Mouse (Mus musculus) ES-CJ7 (cell line): ENCODE measurements around the gene Esrra.

Experiments
- DNase-seq: peaks from one replicate; pipeline ENCODE4 v3.0.0; 2011; ENCODE audit warnings: low read depth, low spot score

The Esrra gene

DNA sequence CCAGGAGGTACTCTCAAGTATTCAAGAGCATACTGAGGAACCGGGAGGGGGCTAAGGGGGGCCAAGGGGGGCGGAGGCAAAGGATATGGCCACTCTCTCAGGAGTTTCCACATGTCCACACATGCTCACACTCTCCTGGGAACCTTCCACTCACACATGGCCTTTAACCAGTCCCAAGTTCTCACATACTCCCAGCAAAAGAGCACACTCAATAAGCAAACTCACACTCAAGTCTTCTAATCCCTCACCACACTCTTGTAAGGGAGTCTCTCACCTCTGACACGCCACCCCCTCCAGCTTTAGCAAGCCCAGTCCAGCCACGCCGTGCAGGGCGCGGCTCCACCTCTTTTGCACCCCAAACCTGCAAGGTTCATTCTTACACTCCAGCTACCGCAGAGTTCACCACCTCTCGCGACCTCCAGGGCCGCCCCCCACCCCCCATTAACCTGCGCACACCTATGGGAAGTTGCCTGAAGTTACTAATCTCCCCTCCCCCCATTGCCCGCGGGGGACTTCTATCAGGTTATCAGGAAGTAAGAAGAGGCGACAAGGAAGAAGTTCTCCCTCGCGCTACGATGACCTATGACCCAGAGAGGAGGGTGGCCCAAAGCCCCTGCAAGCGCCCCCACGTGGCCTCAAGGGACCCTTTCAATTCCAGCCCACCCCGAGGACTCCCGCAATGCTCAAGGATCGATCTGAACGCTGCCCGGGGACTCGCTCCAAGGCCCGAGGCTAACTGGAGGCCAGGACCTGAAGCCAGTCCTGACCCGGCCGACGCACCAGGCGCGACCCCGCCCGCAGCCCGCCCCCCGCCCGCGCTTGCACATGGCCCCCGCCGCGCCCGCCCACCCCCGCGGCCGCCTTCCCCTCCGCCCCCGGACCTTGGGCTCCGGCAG lies 624 bp downstream of the Esrra start:
- DNase-seq, result peak; percentile 85

DNA sequence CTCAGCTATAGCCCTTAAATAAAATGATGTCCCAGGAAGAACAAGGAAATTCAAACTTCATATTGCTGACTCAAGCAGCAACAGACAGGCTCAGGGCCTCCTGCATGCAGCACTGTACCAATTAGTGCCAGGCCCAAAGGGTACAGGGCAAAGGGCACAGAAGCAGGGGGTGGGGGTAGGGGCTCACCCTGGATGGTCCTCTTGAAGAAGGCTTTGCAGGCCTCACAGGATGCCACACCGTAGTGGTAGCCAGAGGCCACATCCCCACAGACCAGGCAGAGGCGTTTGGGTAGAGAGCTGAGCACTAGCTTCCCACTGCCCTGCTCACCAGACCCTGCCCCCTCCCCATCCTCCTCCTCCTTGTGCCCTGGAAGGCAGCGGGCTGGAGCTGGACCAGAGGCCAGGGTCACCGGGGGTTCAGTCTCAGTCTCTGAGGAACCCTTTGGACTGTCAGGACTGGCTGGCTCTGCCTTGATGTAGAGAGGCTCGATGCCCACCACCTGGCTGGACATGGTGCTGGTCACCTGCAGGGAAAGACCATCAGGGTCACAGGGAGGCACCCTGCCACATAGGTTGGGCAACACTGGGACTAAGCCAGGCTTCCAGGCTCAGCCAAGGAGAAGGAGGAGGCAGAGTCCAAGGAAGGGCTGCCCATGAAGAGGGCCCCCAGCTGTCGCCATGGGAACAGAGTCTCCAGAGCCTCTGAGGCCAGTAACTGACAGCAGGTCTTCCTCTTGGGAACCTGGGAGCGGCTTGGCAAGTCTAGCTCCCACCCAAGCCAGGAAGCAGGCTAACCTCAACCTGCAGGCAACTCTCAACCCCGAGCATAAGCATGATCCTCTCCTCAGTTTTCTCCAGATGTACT lies 1.5 kb downstream of the Esrra start:
- no peak for DNase-seq

DNA sequence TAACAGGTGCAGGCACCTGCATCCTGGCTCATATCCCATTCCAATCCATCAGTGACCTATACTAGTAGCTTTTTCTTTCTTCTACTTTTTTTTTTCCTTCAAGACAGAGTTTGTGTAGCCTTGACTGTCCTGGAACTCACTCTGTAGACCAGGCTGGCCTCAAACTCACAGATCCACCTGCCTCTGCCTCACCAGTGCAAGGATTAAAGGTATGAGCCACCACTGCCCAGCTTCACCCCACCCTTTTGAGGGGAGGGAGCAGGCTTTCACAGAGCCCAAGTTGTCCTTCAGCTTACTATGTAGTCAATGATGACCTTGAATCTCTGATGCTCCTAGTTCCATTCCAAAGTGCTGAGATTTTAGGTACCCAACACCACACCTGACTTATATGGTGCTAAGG lies 2.2 kb downstream of the Esrra start:
- no peak for DNase-seq

DNA sequence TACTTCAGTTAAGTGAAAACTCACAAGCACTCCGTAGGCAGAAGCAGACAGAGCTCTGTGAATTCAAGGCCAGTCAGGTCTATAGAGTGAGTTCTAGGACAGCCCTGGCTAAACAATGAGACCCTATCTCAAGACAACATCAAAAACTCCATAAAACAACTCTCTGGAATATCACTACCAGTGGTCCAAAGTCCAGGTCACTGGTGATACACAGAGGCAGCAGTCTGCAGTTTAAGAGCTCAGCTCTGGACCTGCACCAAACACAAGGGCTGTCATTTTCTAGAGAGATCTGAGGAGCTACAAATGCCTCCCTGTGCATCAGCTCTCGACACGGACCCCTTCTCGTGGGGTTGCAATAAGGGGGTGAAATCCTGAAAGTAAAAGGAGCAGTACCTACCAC lies 3.3 kb downstream of the Esrra start:
- no peak for DNase-seq

DNA sequence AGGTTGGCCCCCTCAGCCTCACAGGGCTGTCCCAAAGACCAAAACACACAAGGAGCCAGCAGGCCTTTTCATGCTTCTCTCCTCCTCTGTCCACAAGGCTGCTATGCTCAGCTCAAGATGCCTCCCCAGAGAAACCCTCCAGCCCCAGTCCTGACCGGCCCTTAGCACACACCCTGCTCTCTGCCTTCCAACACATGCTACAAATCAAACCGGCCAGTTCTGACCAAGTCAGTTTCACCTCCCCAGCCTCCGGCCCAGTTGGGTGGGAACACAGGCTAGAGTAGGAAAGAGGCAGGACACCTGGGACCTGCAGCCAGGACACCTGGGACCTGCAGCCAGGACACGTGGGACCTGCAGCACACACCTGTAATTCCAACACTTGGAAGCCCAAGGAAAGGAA lies 5.1 kb downstream of the Esrra start:
- DNase-seq, result no peak

DNA sequence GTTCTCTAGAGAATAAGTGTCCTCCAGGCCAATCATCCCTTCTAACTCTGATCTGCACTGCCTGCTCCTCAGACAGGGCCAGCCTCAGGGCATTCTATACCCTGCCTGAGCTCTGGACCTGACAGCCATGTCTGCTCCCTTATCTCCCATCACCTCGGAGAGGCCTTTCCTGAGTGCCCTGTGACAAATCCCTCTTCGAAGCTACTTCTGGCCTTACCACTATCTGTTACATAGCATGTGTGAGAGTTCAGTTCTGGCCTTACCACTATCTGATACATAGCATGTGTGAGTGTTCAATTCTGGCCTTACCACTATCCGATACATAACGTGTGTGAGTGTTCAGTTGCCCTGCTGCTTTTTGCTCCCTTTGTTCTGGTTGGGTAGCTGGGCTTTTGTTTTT lies 6.3 kb downstream of the Esrra start:
- no peak for DNase-seq

DNA sequence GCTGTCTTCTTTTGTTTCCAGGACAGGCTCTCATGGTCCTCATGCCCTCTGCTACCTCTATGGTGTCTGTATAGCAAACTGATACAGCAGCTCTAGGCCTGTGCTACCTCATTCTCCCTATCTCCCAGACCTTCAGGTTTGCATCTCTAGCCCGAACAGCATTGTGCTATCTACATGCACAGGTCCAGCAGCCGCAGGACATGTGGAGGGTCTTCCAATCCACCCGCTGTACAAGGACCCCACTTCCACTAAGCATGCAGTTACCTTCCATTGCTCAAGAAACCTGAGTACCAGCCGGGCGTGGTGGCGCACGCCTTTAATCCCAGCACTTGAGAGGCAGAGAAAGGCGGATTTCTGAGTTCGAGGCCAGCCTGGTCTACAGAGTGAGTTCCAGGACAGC lies 7.1 kb downstream of the Esrra start:
- no peak for DNase-seq

DNA sequence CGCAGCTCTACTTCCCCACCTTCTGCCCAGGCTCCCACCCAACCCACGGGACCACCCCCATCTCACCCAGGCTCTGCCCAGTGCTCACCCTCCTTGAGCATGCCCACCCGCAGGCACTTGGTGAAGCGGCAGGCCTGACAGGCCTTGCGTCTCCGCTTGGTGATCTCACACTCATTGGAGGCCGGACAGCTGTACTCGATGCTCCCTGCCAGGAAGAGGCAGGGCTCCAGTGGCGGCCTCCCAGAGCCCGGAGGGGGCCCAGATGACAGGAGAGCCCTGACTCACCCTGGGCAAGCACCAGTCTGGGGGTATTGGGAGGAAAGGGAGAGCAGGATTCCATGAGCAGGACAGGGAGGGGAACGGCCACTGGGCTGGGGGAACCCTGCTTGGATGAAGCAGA lies 7.6 kb downstream of the Esrra start:
- no peak for DNase-seq

DNA sequence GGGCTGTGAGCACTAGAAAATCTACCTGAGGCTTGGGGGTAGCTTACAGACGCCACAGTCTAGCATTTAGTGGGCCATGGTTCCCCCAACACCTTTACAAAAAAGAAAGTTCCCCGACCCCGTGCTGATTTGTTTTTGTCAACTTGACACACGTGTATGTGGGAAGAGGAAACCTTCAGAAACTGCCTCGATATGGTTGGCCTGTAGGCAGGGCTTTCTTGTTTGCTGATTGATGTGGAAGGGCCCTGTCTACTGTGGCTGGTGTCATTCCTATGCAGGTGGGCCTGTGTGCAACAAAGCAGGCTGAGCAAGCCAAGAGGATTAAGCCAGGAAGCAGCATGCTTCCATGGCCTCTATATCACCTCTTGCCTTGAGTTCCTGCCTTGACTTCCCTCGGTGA lies 8.6 kb downstream of the Esrra start:
- no peak for DNase-seq

DNA sequence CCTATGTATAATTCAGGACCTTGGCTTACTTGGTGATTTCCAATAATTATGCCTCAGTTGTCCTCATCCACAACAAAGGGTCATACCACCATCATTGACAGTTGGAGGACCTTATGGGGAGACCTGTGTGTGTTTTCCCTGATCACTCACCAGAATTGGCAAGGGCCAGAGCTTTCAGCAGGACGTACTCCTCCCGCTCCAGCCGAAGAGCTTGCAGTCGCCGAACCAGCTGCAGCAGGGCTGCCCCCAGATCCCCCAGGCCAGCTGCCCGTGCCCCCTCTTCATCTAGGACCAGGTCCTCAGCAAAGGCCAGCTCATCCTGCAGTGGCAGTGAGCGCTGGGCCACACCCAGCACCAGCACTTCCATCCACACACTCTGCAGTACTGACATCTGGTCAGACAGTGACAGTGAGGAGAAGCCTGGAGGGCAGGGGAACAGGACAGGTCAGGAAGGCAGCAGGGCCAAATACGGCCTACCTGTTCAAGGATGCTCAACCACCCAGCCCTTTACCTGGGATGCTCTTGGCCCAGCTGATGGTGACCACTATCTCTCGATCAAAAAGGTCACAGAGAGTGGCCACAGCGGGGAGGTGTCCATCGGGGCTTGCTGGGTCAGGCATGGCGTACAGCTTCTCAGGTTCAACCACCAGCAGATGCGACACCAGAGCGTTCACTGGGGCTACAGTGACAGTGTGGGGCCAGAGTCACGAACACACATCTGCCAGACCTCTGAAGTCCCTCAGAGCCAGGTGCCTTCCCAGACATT lies 9.2 kb downstream of the Esrra start:
- DNase-seq, result no peak

DNA sequence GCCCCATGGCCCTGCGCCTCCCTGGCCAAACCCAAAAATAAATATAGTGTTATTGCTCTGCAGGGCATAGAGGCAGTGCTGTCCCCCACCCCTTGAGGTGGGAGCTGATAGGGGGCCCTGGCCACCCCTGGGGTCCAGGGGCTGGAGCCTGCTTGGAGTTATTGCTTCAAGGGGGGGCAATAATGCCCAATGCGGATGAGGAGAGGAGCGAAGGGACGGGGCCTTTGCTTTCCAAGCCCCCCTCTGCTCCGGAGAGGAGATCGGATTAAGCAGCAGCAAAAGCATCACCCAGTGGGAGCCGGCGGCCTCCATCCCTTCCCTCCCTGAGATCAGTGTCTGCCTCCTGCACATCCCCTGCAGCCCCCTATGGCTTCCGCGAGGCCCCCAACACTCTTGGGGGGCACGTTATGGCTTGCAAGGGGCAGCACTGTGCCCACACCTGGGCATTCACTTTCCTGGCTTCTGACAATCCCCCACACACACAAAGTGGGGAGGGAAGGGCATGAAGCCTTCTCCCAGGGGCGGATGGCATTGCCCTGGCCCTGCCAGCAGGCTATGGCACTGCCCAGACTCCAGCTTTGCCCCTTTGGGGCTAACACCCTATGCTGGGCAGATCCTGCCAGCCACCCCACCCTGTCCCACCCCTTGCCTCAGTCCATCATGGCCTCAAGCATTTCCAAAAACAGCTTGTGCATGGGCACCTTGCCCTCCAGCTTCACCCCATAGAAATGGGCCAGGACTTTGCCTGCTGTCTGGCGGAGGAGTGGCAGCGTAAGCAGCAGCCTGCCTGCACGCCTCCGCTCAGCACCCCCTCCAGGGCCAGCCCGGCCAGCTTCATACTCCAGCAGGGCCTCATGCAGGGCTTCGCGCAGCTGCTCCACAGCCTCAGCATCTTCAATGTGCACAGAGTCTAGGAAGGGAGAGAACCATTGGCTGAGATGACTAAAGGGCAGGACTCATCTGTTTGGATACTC lies 10.2 kb downstream of the Esrra start:
- DNase-seq, result no peak

DNA sequence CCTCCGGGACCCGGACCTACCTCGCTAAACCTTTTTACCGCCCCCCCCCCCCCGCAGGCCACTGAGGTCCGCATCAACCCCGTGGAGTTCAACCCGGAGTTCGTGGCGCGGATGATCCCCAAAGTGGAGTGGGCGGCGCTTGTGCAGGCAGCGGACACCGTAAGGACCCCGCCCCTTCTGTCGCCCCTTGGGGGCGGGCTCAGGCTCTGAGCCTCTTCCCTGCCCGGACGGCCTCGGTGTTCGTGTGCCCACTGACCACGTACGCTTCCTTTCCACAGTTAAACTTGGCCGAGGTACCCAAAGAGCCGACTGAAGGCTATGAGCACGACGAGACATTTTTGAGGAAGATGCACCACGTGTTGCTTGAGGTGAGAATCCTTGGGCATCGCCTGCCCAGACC lies 11.3 kb downstream of the Esrra start:
- peak; percentile 58 for DNase-seq

DNA sequence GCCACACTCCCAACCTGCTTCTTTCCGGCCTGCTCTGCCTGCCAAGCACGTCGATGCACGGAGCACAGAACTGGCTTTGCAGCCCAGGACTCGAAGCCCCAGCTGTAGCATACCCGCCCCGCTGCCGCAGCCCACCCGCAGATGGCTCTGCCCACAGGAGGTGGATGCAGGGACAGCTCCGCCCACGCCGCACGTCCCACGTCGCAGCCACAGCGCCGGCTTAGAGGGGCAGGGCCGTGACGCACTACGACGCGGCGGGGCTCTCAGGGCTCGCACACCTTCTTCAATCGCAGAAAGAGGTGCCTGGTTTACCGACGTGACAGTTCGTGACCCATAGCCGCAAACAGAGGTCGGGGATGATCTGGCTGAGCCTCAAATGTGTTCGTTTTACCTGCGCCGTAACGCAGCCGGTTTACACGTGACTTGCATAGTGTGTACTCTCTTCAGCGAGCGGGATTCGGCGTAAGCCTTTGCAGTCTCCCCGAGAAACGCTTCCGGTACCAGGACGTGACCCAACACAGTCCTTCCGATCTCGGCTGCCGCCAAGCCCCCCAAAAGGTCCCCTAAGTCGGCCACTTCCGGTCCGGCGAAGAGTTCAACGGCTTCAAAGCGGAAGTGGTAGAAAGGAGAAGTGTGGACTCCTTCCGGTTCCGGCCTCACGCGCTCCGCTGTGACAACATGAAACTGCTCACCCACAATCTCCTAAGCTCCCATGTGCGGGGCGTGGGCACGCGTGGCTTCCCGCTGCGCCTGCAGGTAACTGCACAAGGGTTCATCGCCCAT lies 11.9 kb downstream of the Esrra start, which contains the start of the genes Trmt112 and Prdx5:
Gene Trmt112, plus strand, starts transcription at position 192 of the 783 bp plus-strand sequence.
Gene Prdx5, minus strand, starts transcription at position 600 of the 783 bp plus-strand sequence.
- DNase-seq, result peak; percentile 95

DNA sequence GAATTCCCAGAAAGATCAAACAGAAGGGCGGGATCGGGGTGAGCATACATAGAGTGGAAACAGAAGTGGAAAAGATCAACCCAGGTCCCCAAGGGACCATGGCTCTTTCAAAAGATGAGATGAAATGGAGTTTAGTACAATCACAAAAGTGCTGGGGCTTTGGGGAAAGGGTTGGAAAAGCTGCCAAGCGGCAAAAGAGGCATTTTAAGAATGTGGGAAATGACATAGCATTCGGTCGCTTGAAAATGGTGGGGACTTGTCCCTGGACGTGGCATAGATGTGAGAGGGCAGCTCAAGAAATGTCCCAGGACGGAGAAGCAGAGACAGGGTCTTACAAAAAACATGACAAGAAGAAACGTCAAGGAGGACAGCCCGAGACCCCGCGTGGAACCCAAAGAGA lies 12.6 kb downstream of the Esrra start:
- no peak for DNase-seq

DNA sequence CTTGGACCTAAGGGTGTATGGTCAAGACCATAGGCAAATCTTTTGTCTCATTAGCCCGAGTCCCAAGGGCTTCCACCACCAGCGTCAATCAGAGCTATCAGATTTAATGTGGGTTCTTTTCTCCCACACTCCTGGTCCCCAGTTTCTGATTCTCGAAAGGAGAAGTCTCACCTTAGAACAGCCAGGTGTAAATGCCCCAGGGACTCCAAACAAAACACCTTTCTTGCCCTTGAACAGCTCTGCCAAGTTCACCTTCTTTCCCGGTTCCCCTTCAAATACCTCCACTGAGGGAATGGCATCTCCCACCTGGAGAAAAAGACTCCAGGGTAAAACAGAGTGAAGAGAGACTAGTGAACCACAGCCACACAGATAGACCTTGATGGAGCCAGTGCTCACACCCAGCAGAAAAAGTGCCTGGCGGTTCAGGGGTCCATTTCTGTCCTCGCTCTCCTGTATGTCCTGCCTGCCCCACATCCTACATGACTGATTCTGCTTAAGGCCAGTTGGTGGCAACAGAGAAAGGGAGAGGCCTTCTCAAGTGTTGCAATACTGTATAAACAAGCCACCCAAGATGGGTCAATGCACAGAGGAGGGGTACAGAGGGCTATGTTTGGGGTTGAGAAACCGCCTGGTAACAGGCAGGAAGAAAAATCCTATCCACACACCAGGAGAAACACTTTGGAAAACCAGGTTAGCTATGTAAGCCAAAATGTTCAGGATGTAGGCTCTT lies 13.6 kb downstream of the Esrra start:
- DNase-seq, result no peak

DNA sequence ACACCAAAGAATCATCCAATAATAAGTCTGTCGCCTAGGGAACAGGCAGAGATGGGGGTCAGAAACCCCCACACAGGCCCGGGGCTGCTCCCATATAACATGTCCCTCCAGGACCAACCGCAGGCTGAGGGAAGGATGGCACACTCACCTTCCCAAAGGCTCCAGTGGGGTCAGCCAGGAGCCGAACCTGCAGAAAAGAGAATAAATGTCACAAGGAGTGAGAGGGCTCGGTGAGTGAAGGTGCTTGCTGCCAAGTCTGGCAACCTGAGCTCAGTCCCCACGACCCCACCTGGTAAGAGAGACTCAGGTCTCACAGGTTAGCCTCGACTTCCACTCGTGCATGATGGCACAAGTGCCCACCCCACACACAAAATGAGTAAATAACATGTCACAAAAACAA lies 14.5 kb downstream of the Esrra start:
- no peak for DNase-seq

DNA sequence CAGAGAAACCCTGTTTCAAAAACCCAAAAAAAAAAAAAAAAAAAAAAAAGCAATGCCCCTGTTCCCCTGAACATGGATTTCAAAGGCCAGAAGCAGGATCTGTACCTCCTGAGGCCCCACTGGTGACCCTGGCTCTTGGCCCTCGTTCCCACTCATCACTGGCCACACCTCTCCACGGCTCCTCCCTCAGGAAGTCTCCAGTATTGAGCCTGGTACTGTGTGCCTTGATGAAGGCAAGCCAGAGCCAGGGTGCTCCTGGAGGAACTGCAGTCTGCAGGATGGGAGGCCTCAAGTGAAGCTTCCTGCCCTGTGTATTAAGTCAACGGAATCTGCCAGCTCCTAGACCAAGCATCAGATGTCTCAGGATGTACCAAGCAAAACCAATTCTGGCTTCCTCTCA lies 15.4 kb downstream of the Esrra start:
- no peak for DNase-seq

DNA sequence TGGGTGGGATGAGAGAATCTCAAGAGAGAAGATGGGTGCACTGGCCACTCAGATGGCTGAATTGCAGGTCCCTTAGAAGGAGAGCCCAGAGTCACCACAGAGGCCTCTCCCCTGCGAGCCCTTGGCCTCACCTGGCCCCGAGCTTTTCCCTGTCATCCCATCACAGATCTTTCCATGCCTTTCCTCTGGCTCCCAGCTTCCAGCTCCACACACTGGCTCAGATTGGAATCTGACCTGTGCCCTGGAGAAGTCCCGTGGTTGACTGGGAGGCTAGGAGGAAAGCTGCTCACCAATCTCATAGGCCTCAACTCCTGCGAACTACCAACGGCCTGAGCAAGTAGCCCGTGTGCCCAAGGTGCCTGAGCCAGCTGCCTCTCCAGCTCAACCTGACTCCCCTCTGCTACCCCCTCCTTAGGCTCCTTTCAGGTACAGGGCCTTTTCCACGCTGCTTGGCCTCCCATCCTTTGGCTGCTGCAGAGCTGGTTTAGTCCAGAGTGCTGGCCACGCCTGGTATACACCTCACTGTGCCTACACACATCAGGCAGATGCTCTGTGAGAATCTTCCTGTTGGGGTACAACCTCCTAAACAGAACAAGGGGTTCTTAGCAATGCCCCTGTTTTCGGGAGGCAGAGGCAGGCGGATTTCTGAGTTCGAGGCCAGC lies 16.0 kb downstream of the Esrra start:
- DNase-seq, result no peak

DNA sequence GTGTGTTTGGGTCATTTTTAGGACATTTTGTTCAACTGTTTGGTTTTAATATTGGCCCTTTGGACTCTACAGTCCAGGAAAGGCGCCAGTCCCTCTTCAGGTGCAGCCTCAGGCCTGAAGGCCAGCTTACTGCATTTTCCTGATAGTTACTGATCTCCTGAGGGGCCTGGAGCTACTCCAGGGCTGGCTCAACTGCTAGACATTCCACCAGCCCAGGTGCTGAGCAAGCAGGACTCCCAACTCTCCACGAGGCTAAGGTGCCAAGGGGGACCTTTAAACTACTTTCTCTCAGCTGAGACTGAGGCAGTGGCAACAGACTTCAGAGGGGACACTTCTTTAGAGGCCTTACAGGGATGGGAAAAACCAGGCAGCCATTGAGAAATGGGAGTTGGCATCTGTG lies 16.8 kb downstream of the Esrra start:
- no peak for DNase-seq
